In genomic region chr9:119087309-119087708, GRCm38 (mm10) we compare ENCODE assay signal across 9 mouse cellular contexts. TPM values are rescaled to one million over a fixed set of nuclear protein-coding genes. Genes with fewer than 3 reads are reported as not detected.
DNase-seq lines count a peak whose midpoint lies in the region; ATAC-seq and TF ChIP-seq lines count a peak whose summit lies in the region.
"Had no signal": no experiment of that assay in that cellular context is flagged by ENCODE, and none has a peak within 500 bp of the region (broad histone marks: within the 10 kb centered on the region; RNA-seq: fewer than 3 reads in every experiment).

No protein-coding gene starts in this region.

- peak overlapping the region; percentile 44; the same call in 1 of the 2 replicates for H3K4me3 ChIP-seq in heart, embryonic 16.5 days (ENCODE audit: low read length)
- no peak overlapping the region for H3K4me3 ChIP-seq in neural tube, embryonic 12.5 days
- H3K4me3 ChIP-seq in limb, embryonic 11.5 days (ENCODE audit: low read depth, low read length), result no peak overlapping the region
- 0 out of 2 replicates have a peak overlapping the region, but pooled peaks have one; percentile 41 for H3K4me3 ChIP-seq in stomach, postnatal 0 days (ENCODE audit: low read depth, low read length)

- 85% methylated on average over 5 of the region's 5 CpGs for WGBS in heart, embryonic 16.5 days
- 82% methylated on average over 5 of the region's 5 CpGs for WGBS in neural tube, embryonic 12.5 days
- 90% methylated on average over 5 of the region's 5 CpGs for WGBS in limb, embryonic 11.5 days
- WGBS in stomach, postnatal 0 days, result 80% methylated on average over 5 of the region's 5 CpGs

- H3K9ac ChIP-seq in heart, embryonic 16.5 days (ENCODE audit: low read length), result no peak overlapping the region
- no peak overlapping the region for H3K9ac ChIP-seq in neural tube, embryonic 12.5 days
- H3K9ac ChIP-seq in limb, embryonic 11.5 days (ENCODE audit: low read length), result no peak overlapping the region
- no peak overlapping the region for H3K9ac ChIP-seq in stomach, postnatal 0 days (ENCODE audit: low read length)

- H3K4me2 ChIP-seq in heart, embryonic 16.5 days (ENCODE audit: low read depth, low read length), result peak overlapping the region; percentile 65
- 0 out of 2 replicates have a peak overlapping the region, but pooled peaks have one; percentile 57 for H3K4me2 ChIP-seq in neural tube, embryonic 12.5 days (replicated peaks)
- no peak overlapping the region; the same call in 1 of the 2 replicates for H3K4me2 ChIP-seq in limb, embryonic 11.5 days (ENCODE audit: low read depth, severe bottlenecking)
- peak overlapping the region; percentile 67 for H3K4me2 ChIP-seq in stomach, postnatal 0 days (replicated peaks; ENCODE audit: low read depth)

- H3K9me3 ChIP-seq in heart, embryonic 16.5 days (replicated peaks; ENCODE audit: control insufficient read depth, low read length), result no peaks in the 10 kb centered on the region
- H3K9me3 ChIP-seq in neural tube, embryonic 12.5 days, result no peaks in the 10 kb centered on the region
- no peaks in the 10 kb centered on the region for H3K9me3 ChIP-seq in limb, embryonic 11.5 days (ENCODE audit: control insufficient read depth, low read length)
- no peaks in the 10 kb centered on the region for H3K9me3 ChIP-seq in stomach, postnatal 0 days (ENCODE audit: control insufficient read depth, low read length)

- no peaks in the 10 kb centered on the region for H3K36me3 ChIP-seq in heart, embryonic 16.5 days (ENCODE audit: control insufficient read depth, insufficient read depth)
- no peaks in the 10 kb centered on the region for H3K36me3 ChIP-seq in neural tube, embryonic 12.5 days
- no peaks in the 10 kb centered on the region for H3K36me3 ChIP-seq in limb, embryonic 11.5 days (ENCODE audit: control insufficient read depth, insufficient read depth, low read length)
- H3K36me3 ChIP-seq in stomach, postnatal 0 days (ENCODE audit: control insufficient read depth, insufficient read depth, low read length), result no peaks in the 10 kb centered on the region
- H3K36me3 ChIP-seq: G1E had no signal

- no peak for TF ChIP-seq EP300 in stomach, postnatal 0 days (optimal IDR thresholded peaks at IDR 0.05)

- intact Hi-C loops in heart, postnatal 25 days (cut with DNase I), result no loop called here

- H3K27ac ChIP-seq in heart, embryonic 16.5 days (ENCODE audit: low read length), result no peak overlapping the region
- no peak overlapping the region for H3K27ac ChIP-seq in neural tube, embryonic 12.5 days
- H3K27ac ChIP-seq in limb, embryonic 11.5 days (replicated peaks; ENCODE audit: low read depth, low read length), result no peak overlapping the region
- H3K27ac ChIP-seq in stomach, postnatal 0 days (replicated peaks), result no peak overlapping the region

- no peaks in the 10 kb centered on the region for H3K27me3 ChIP-seq in heart, embryonic 16.5 days (ENCODE audit: control insufficient read depth, insufficient read depth, low read length)
- H3K27me3 ChIP-seq in neural tube, embryonic 12.5 days (replicated peaks), result peaks cover 8% of the 10 kb centered on the region; the same call in 1 of the 2 replicates
- H3K27me3 ChIP-seq in limb, embryonic 11.5 days (ENCODE audit: control insufficient read depth, insufficient read depth, low read length), result peaks cover 9% of the 10 kb centered on the region; the same call in 1 of the 2 replicates
- no peaks in the 10 kb centered on the region for H3K27me3 ChIP-seq in stomach, postnatal 0 days (ENCODE audit: control insufficient read depth, insufficient read depth, low read length)

- TF ChIP-seq CTCF in stomach, postnatal 0 days (IDR thresholded peaks at IDR 0.05; ENCODE audit: low read depth), result no peak

- H3K4me1 ChIP-seq in heart, embryonic 16.5 days (ENCODE audit: control insufficient read depth, insufficient read depth, low read length), result peaks cover 33% of the 10 kb centered on the region
- H3K4me1 ChIP-seq in neural tube, embryonic 12.5 days, result peaks cover 55% of the 10 kb centered on the region
- H3K4me1 ChIP-seq in limb, embryonic 11.5 days (ENCODE audit: control insufficient read depth, insufficient read depth, low read length), result peaks cover 10% of the 10 kb centered on the region
- peaks cover 6% of the 10 kb centered on the region; the same call in 1 of the 2 replicates for H3K4me1 ChIP-seq in stomach, postnatal 0 days (replicated peaks; ENCODE audit: control insufficient read depth, insufficient read depth)

- DNase-seq in heart, postnatal 25 days (ENCODE audit: low spot score), result no peak
- DNase-seq in neural tube, embryonic 10.5 days (ENCODE audit: extremely low spot score, low spot score), result no peak
- DNase-seq in limb, embryonic 11.5 days (ENCODE audit: low spot score), result no peak
- no peak for DNase-seq in stomach, postnatal 0 days (ENCODE audit: low spot score)
- DNase-seq: cerebellum, postnatal 10 days had no signal

- no peak for ATAC-seq in heart, embryonic 16.5 days (replicated peaks; ENCODE audit: extremely low read depth, insufficient read depth, low FRiP score)
- ATAC-seq in neural tube, embryonic 12.5 days (ENCODE audit: low FRiP score, low read depth), result no peak
- ATAC-seq in limb, embryonic 11.5 days (ENCODE audit: insufficient number of reproducible peaks, low FRiP score, low TSS enrichment, low read depth), result 0 out of 2 replicates have a peak, but pooled peaks have one; percentile 1
- no peak for ATAC-seq in stomach, postnatal 0 days (ENCODE audit: low FRiP score, low TSS enrichment)
- no peak for ATAC-seq in frontal cortex, adult (ENCODE audit: low TSS enrichment)

RNA-seq across cellular contexts. Expression of gene Plcd1, which starts 6.0 kb away (rescaled TPM):
- 23.0 and 23.8 TPM in 2 replicates for polyA plus RNA-seq in heart, embryonic 16.5 days (2015; fragmentation: Nextera tagmentation; extraction: Ambion mirVana)
- total RNA-seq in heart, postnatal 25 days (2021), result 10 to 100 TPM; 17.9 to 20.0 TPM
- polyA plus RNA-seq in neural tube, embryonic 12.5 days (2016; fragmentation: Nextera tagmentation; extraction: Ambion mirVana), result 29.7 and 31.9 TPM in 2 replicates
- 18.8 and 22.0 TPM in 2 replicates for polyA plus RNA-seq in limb, embryonic 11.5 days (2014; fragmentation: Nextera tagmentation; extraction: Ambion mirVana)
- 35.3 and 39.2 TPM in 2 replicates for polyA plus RNA-seq in stomach, postnatal 0 days (2015; fragmentation: Nextera tagmentation; extraction: Ambion mirVana)
- total RNA-seq: G1E had no signal
- polyA plus RNA-seq: G1E had no signal

RNA-seq across cellular contexts. Expression of gene Dlec1, which starts 15.0 kb away (rescaled TPM):
- 0.67 and 0.84 TPM in 2 replicates for polyA plus RNA-seq in heart, embryonic 16.5 days (2015; fragmentation: Nextera tagmentation; extraction: Ambion mirVana)
- total RNA-seq in heart, postnatal 25 days (2021), result under 1 TPM in 1 of 2 experiments, not detected in 1; 0.10 TPM
- 0.79 and 1.8 TPM in 2 replicates for polyA plus RNA-seq in neural tube, embryonic 12.5 days (2016; fragmentation: Nextera tagmentation; extraction: Ambion mirVana)
- polyA plus RNA-seq in limb, embryonic 11.5 days (2014; fragmentation: Nextera tagmentation; extraction: Ambion mirVana), result 1.2 and 2.1 TPM in 2 replicates
- polyA plus RNA-seq in stomach, postnatal 0 days (2015; fragmentation: Nextera tagmentation; extraction: Ambion mirVana), result 0.18 TPM in 2 replicates
- total RNA-seq: G1E had no signal
- polyA plus RNA-seq: G1E had no signal

RNA-seq across cellular contexts. Expression of gene Vill, which starts 34.7 kb away (rescaled TPM):
- polyA plus RNA-seq in heart, embryonic 16.5 days (2015; fragmentation: Nextera tagmentation; extraction: Ambion mirVana), result 9.0 and 11.4 TPM in 2 replicates
- 1 to 10 TPM in 1 of 2 experiments, under 1 TPM in 1; 0.52 to 1.2 TPM for total RNA-seq in heart, postnatal 25 days (2021)
- polyA plus RNA-seq in neural tube, embryonic 12.5 days (2016; fragmentation: Nextera tagmentation; extraction: Ambion mirVana), result 9.8 and 13.0 TPM in 2 replicates
- 26.0 and 26.5 TPM in 2 replicates for polyA plus RNA-seq in limb, embryonic 11.5 days (2014; fragmentation: Nextera tagmentation; extraction: Ambion mirVana)
- polyA plus RNA-seq in stomach, postnatal 0 days (2015; fragmentation: Nextera tagmentation; extraction: Ambion mirVana), result 55.0 and 61.3 TPM in 2 replicates
- total RNA-seq: G1E had no signal
- polyA plus RNA-seq: G1E had no signal

Comparison
In these comparisons a context has a peak if more than half of its experiments do, and no peak if none do; other contexts are left out.
1. H3K4me3 ChIP-seq: peak in heart, embryonic 16.5 days (single experiment) and stomach, postnatal 0 days (single experiment); none in neural tube, embryonic 12.5 days (single experiment) and limb, embryonic 11.5 days (single experiment).